Mouse (Mus musculus) midbrain, embryonic 12.5 days (tissue): Measurements from ENCODE around the gene Pcdh7. TPM values are rescaled to one million over a fixed set of nuclear protein-coding genes. Genes with fewer than 3 reads are reported as not detected.
A peak's percentile ranks its signal among the peaks of the same experiment; 100 is the strongest.

Experiments
- ATAC-seq: fragments of 200-750 bp; cut with Nextera tagmentation; 2 replicates; pipeline ENCODE4 v1.8.0; 2017; ENCODE audit warnings: low read depth, moderate TSS enrichment, moderate library complexity; ENCODE audit not compliant: low FRiP score
- H3K27ac ChIP-seq: fragments of 300-500 bp; sonication (generic); replicated peaks from 2 replicates; pipeline ENCODE4 v1.5.1; 2016; ENCODE audit warnings: mild to moderate bottlenecking
- H3K27me3 ChIP-seq: fragments of 300-500 bp; sonication (generic); 2 replicates; pipeline ENCODE4 v1.6.1; 2016; ENCODE audit warnings: mild to moderate bottlenecking
- H3K36me3 ChIP-seq: fragments of 300-500 bp; sonication (generic); 2 replicates; pipeline ENCODE4 v1.6.1; 2016
- H3K4me1 ChIP-seq: fragments of 300-500 bp; sonication (generic); 2 replicates; pipeline ENCODE4 v1.6.1; 2016
- H3K4me2 ChIP-seq: fragments of 300-500 bp; sonication (generic); replicated peaks from 2 replicates; pipeline ENCODE4 v1.6.1; 2016; ENCODE audit warnings: mild to moderate bottlenecking, moderate library complexity
- H3K4me3 ChIP-seq: fragments of 300-500 bp; sonication (generic); 2 replicates; pipeline ENCODE4 v1.5.1; 2016; ENCODE audit warnings: mild to moderate bottlenecking
- H3K9ac ChIP-seq: fragments of 300-500 bp; sonication (generic); replicated peaks from 2 replicates; pipeline ENCODE4 v1.6.1; 2016; ENCODE audit warnings: mild to moderate bottlenecking, moderate library complexity
- H3K9me3 ChIP-seq: fragments of 300-500 bp; sonication (generic); 2 replicates; pipeline ENCODE4 v1.6.1; 2016; ENCODE audit warnings: mild to moderate bottlenecking
- WGBS: fragments of 180-500 bp; shearing (Covaris S2); methylation state at CpG from one replicate; pipeline ENCODE4 v1.1.7; 2016; 5-methylcytosine and 5-hydroxymethylcytosine counted together
- polyA plus RNA-seq: library from polyadenylated mRNA; unstranded; fragments of >200 nt; fragmentation: Nextera tagmentation; extraction: Ambion mirVana; gene quantifications from 2 replicates; pipeline ENCODE4 v1.2.1, GENCODE M21; 2016

Pcdh7 gene
- polyA plus RNA-seq, 1 experiment from 2014 or later, result 11.6 TPM

DNA sequence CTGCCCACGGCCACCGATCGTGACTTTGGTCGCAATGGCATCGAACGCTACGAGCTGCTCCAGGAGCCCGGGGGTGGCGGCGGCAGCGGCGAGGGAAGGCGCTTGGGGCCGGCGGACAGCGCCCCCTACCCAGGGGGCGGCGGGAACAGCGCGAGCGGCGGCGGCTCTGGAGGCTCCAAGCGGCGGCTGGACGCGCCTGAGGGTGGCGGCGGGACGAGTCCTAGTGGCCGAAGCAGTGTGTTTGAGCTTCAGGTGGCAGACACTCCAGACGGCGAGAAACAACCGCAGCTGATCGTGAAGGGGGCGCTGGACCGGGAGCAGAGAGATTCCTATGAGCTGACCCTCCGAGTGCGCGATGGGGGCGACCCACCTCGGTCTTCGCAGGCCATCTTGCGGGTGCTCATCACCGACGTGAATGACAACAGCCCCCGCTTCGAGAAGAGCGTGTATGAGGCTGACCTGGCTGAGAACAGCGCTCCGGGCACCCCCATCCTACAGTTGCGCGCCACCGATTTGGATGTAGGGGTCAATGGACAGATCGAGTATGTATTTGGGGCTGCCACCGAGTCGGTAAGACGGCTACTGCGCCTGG is 1.9 kb downstream of the Pcdh7 start:
- peaks cover 16% of the 10 kb centered on the region for H3K4me1 ChIP-seq
- peaks cover 25% of the 10 kb centered on the region for H3K27me3 ChIP-seq
- peak overlapping the region; percentile 68 for H3K4me3 ChIP-seq
- H3K9ac ChIP-seq, result peak overlapping the region; percentile 71
- H3K27ac ChIP-seq, result no peak overlapping the region
- under 1% methylated on average over 58 of the region's 59 CpGs for WGBS
- peak overlapping the region; percentile 90 for H3K4me2 ChIP-seq
- no peaks in the 10 kb centered on the region; the same call in 1 of the 2 replicates for H3K36me3 ChIP-seq
- ATAC-seq, result no peak
- no peaks in the 10 kb centered on the region for H3K9me3 ChIP-seq

DNA sequence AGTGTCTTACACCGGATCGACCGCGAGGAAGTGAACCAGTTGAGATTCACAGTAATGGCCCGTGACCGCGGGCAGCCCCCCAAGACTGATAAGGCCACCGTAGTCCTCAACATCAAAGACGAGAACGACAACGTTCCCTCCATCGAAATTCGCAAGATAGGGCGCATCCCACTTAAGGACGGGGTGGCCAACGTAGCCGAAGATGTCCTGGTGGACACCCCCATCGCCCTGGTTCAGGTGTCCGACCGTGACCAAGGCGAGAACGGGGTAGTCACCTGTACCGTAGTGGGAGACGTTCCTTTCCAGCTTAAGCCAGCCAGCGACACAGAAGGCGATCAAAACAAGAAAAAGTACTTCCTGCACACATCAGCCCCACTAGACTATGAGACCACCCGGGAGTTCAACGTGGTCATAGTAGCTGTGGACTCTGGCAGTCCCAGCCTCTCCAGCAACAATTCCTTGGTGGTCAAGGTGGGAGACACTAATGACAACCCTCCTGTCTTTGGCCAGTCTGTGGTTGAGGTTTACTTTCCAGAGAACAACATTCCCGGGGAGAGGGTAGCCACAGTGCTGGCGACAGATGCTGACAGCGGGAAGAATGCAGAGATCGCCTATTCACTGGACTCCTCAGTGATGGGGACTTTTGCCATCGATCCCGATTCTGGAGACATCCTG is 2.6 kb downstream of the Pcdh7 start:
- Histone ChIP-seq H3K27me3 (peaks cover 25% of the 10 kb centered on the region), H3K9ac (peak overlapping the region; percentile 71; the same call in 1 of the 2 replicates), H3K36me3 (no peaks in the 10 kb centered on the region; the same call in 1 of the 2 replicates), H3K4me3 (peak overlapping the region; percentile 68), H3K9me3 (no peaks in the 10 kb centered on the region), H3K4me2 (peak overlapping the region; percentile 90), H3K4me1 (peaks cover 16% of the 10 kb centered on the region), H3K27ac (no peak overlapping the region)
- no peak for ATAC-seq
- WGBS, result 6% methylated on average over 34 of the region's 34 CpGs

DNA sequence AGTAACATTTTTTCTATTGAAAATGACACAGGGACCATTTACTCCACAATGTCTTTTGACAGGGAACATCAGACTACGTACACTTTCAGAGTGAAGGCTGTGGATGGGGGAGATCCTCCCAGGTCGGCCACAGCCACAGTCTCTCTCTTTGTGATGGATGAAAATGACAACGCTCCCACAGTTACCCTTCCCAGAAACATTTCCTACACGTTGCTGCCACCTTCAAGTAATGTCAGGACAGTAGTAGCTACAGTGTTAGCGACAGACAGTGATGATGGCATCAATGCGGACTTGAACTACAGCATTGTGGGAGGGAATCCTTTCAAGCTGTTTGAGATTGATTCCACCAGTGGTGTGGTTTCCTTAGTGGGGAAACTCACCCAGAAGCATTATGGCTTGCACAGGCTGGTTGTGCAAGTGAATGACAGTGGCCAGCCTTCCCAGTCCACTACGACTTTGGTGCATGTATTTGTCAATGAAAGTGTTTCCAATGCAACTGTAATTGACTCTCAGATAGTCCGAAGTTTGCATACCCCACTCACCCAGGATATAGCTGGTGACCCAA is 3.5 kb downstream of the Pcdh7 start:
- Histone ChIP-seq H3K36me3 (no peaks in the 10 kb centered on the region; the same call in 1 of the 2 replicates), H3K27me3 (peaks cover 25% of the 10 kb centered on the region), H3K27ac (no peak overlapping the region), H3K4me2 (peak overlapping the region; percentile 90), H3K9ac (0 out of 2 replicates have a peak overlapping the region, but pooled peaks have one; percentile 11), H3K4me1 (peaks cover 16% of the 10 kb centered on the region), H3K9me3 (no peaks in the 10 kb centered on the region), H3K4me3 (peak overlapping the region; percentile 68)
- ATAC-seq, result no peak
- WGBS, result 36% methylated on average over 8 of the region's 8 CpGs

DNA sequence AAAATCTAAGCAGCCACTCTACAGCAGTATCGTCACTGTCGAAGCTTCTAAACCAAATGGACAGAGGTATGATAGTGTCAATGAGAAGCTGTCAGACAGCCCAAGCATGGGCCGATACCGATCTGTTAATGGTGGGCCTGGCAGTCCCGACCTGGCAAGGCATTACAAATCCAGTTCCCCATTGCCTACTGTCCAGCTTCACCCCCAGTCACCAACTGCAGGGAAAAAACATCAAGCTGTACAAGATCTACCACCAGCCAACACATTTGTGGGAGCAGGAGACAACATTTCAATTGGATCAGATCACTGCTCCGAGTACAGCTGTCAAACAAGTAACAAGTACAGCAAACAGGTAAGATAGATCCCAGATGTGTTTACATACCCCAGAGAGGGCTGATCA is 4.2 kb downstream of the Pcdh7 start:
- no peak overlapping the region for H3K27ac ChIP-seq
- H3K27me3 ChIP-seq, result peaks cover 25% of the 10 kb centered on the region
- peaks cover 16% of the 10 kb centered on the region for H3K4me1 ChIP-seq
- peak overlapping the region; percentile 90 for H3K4me2 ChIP-seq
- no peak for ATAC-seq
- WGBS, result 47% methylated on average over 6 of the region's 6 CpGs
- no peak overlapping the region for H3K9ac ChIP-seq
- H3K36me3 ChIP-seq, result no peaks in the 10 kb centered on the region; the same call in 1 of the 2 replicates
- H3K9me3 ChIP-seq, result no peaks in the 10 kb centered on the region
- peak overlapping the region; percentile 68 for H3K4me3 ChIP-seq

DNA sequence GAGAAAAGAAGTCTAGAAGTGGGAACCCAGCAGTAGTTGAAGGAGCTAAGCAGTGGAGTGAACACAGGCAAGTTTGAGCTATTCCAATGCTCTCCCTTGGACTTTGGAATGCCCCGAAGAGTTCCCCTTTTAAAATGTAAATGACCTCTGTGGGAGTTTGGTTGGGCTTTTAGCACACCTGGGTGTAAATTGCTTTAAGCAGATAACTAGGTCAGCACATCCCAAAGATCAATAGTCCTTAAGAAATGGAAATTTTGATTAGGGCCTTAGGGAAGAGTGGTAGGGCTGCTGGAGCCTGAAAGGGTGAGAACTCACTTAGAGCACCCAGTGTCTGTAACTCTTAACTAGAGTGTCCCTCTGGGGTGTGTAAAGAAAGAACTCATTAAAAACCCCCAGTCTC is 15.7 kb downstream of the Pcdh7 start:
- Histone ChIP-seq H3K9ac (no peak overlapping the region), H3K4me1 (no peaks in the 10 kb centered on the region), H3K9me3 (no peaks in the 10 kb centered on the region), H3K27me3 (no peaks in the 10 kb centered on the region), H3K27ac (no peak overlapping the region), H3K4me3 (no peak overlapping the region), H3K36me3 (no peaks in the 10 kb centered on the region), H3K4me2 (no peak overlapping the region)
- WGBS, result 11% methylated on average over 1 of the region's 1 CpGs
- no peak for ATAC-seq

DNA sequence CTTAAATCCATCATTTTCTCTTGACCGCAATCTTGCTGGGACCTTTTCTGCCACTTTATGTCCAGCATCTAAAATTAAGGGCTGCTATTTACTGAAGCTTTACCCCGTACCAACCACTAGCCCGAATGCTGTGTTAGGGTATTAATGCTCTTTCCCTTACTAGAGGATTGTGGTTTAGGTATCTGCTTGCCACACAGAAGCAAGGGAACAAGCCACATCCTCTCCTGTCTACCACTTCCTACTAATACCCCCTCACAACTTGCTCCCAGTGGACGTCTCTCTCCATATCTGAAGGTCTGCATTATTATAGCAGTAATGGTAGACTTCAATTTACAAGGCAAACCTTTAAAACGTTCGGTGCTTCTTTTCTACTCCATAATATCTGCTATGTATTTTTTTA is 18.0 kb downstream of the Pcdh7 start:
- H3K36me3 ChIP-seq, result no peaks in the 10 kb centered on the region
- no peak overlapping the region for H3K9ac ChIP-seq
- ATAC-seq, result no peak
- no peaks in the 10 kb centered on the region for H3K27me3 ChIP-seq
- H3K4me1 ChIP-seq, result no peaks in the 10 kb centered on the region
- WGBS, result 86% methylated on average over 6 of the region's 6 CpGs
- H3K4me3 ChIP-seq, result no peak overlapping the region
- no peaks in the 10 kb centered on the region for H3K9me3 ChIP-seq
- no peak overlapping the region for H3K27ac ChIP-seq
- H3K4me2 ChIP-seq, result no peak overlapping the region

DNA sequence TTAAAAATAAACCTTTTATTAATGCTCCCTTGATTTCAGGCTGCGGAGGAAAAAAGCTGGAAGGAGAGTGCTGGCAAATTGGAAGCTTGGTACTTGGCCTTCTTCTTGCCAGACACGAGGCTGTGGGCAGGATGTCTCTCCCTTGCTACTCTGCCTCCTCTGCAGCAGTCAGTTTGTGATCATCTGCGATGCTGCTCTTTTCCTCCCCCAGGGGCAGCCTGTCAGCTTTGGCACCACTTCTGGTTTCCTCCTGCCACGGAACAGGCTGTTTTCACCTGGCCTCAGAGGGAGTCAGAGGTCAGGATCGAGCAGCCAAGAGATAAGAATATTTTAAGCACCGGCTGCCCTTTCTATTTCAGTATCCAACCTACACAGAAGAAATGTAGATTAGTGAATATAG is 25.2 kb downstream of the Pcdh7 start:
- Histone ChIP-seq H3K4me2 (no peak overlapping the region), H3K36me3 (no peaks in the 10 kb centered on the region), H3K4me3 (no peak overlapping the region), H3K9me3 (no peaks in the 10 kb centered on the region), H3K27me3 (no peaks in the 10 kb centered on the region), H3K9ac (no peak overlapping the region), H3K27ac (no peak overlapping the region), H3K4me1 (no peaks in the 10 kb centered on the region)
- no peak for ATAC-seq
- 26% methylated on average over 6 of the region's 6 CpGs for WGBS

DNA sequence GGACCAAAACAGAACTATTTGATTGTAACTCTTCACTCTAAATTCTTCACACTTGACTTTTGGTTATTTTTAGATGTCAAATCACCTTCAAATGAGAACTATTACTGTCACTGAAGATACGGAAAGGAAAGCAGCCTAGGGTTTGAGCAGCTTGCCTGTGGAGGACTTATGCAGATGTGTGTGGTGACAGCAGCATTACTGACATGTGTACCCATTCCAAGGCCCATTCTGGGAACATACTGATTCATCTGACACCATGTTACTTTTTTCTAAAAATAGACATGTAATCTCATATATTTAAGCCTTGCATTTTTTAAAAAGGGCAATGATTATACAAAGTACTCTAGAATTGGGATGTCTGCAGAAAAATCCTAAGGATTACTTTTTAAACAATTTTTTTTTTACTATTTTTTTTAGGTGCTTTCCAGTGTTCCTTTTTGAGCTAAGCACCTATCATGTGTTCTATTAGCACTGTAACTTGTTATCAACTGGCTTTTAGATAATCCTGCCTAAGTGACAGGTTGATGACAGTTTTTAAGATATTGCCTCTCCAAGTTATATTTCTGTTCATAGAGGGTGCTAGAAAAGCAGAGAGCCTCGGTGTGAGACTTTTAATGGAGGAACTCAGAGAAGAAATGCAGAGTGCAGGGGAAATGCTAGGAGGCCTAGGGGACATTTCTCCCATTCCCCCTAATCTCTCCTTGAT is 26.3 kb downstream of the Pcdh7 start:
- Histone ChIP-seq H3K4me1 (no peaks in the 10 kb centered on the region), H3K9me3 (no peaks in the 10 kb centered on the region), H3K27me3 (no peaks in the 10 kb centered on the region), H3K27ac (no peak overlapping the region), H3K4me2 (no peak overlapping the region), H3K9ac (no peak overlapping the region), H3K4me3 (no peak overlapping the region), H3K36me3 (no peaks in the 10 kb centered on the region)
- ATAC-seq, result no peak
- WGBS, result 75% methylated on average over 2 of the region's 2 CpGs

DNA sequence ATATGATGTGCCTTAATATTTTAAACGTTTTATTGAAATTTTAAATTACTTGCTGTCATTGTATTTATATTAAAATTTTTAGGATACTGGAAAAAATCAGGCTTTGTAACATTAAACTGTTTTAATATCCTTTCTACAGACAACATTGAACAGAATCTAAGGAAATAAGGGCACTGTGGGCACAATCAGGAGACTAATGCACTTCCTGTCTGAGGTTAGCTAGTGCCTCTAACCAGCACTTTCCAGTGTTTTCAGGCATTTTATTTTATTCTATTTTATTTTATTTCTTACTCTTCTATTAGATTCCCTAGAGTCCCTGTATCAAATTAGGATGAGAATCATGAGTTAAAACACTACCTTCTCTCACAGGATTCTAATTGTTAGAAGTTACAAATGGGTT is 28.1 kb downstream of the Pcdh7 start:
- Histone ChIP-seq H3K4me3 (no peak overlapping the region), H3K4me2 (no peak overlapping the region), H3K9me3 (no peaks in the 10 kb centered on the region), H3K4me1 (no peaks in the 10 kb centered on the region), H3K27me3 (no peaks in the 10 kb centered on the region), H3K27ac (no peak overlapping the region), H3K36me3 (no peaks in the 10 kb centered on the region), H3K9ac (no peak overlapping the region)
- WGBS, result 73% methylated on average over 1 of the region's 1 CpGs
- ATAC-seq, result no peak

DNA sequence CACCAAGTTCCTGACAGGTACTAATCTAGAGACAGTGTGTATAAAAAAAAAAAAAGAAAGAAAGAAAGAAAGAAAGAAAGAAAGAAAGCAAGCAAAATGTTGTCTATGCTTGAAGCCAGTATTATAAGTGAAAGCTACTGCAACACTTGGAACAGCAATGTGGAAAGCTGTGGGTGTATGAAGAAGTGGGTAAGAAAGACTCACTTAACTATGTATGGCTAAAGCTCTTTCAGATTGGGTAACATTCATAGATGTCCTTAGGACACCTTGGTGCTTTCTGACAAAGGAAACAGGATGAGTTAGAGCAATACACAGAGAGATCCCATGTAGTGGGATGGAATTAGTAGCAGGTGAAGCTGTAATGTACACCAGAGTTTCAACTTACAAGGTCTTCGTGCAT is 32.6 kb downstream of the Pcdh7 start:
- H3K4me3 ChIP-seq, result no peak overlapping the region
- no peak for ATAC-seq
- no peaks in the 10 kb centered on the region for H3K9me3 ChIP-seq
- WGBS, result 93% methylated on average over 1 of the region's 1 CpGs
- H3K27ac ChIP-seq, result no peak overlapping the region
- H3K4me1 ChIP-seq, result no peaks in the 10 kb centered on the region
- H3K36me3 ChIP-seq, result no peaks in the 10 kb centered on the region
- H3K9ac ChIP-seq, result no peak overlapping the region
- no peaks in the 10 kb centered on the region for H3K27me3 ChIP-seq
- H3K4me2 ChIP-seq, result no peak overlapping the region

DNA sequence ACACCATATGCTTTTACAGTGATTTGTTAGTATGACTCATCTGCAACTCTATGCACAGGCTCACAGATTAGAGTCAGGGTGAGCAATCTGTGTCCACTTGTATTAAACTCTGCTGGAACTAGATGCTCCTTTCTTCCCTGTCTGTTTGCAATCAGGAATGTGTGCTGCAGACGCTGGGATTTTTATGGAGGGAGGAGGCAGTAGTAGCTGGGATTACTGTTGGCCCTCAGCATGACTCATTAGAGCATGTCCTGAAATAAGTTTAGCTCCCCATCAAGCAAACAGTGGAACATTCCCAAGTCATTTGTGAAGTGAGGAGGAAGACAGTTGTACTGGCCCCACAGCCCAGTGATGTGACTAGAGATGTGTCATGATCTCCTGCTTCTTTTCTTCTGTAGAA is 38.0 kb downstream of the Pcdh7 start:
- Histone ChIP-seq H3K4me2 (no peak overlapping the region), H3K9ac (no peak overlapping the region), H3K4me3 (no peak overlapping the region), H3K27ac (no peak overlapping the region), H3K36me3 (no peaks in the 10 kb centered on the region), H3K27me3 (no peaks in the 10 kb centered on the region), H3K4me1 (peaks cover 9% of the 10 kb centered on the region), H3K9me3 (no peaks in the 10 kb centered on the region)
- WGBS, result 19% methylated on average over 1 of the region's 1 CpGs
- no peak for ATAC-seq
